Mouse (Mus musculus) kidney, adult 18-20 months (tissue): ENCODE measurements around the gene Mms19.

Experiments used
- DNase-seq: peaks from one replicate; pipeline ENCODE4 v3.0.0; 2021

The Mms19 gene

DNA sequence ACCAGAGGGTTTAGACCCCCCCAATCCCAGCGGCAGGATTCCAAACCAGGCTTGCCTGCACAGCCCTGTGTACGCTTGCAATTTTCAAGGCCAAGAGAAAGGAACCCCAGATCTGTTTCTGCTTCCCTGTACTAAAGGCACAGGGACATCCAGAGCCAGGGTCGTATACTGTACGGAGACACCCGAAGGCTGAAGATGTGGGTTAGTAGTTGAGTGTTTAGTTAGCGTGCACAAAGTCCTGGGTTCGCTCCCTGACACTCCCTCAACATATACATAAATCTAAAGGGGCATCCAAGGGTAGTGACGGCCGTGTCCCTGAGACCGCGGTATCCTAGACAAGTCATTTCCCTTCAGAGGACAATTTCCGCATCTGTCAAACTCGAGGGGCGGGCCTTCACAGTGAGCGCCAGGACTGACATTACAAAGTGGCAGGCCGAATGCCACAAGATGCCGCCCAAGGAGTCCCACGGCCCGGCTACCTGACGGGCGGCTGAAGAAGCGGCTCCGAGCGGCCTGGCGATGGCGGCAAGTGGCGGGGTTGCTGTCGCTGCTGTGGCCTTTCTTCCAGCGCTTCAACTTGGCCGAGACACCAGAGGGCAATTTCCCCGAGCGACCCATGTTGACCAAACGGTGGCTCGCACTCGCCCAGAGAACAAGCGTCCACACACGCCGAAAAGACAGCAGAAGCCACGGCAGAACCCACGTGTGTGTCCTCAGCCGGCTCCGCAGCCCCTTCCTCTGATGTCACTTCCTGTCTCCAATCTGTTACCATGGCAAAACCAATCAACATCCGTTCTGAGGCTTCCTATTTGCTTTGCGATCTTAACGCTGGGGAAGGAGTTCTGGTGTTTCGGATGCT, 85.3 kb downstream of the Mms19 start, which contains the start of gene Rrp12:
TSS of gene Rrp12 (minus strand) at position 714 of the 859 bp plus-strand sequence.
- peak; percentile 79 for DNase-seq

DNA sequence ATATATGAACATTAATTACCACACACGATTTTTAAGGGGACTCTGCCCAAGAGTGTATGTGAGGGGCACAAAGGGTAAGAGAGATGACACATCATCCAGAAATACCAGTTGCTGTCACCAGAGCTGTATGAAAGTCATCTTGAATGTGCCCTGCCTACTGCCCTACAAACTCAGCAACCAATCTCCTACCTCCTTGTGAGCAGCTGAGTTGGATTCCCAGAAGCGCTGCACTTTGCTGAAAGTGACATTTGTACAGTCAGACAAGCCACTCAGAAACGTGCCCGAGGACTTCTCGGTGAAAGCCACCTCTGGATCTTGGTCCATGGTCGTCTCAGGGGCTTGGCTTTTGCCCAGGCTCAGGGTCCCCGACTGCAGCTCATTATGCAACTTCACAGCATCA, 86.0 kb downstream of the Mms19 start:
- no peak for DNase-seq
